Comparison of ENCODE assay signal across 17 mouse cellular contexts in genomic region chr10:8936369-8936768, GRCm38 (mm10). TPM values are rescaled to one million over a fixed set of nuclear protein-coding genes. Genes with fewer than 3 reads are reported as not detected.
DNase-seq lines count a peak whose midpoint lies in the region; ATAC-seq lines count a peak whose summit lies in the region.
"Had no signal": no experiment of that assay in that cellular context is flagged by ENCODE, and none has a peak within 500 bp of the region (broad histone marks: within the 10 kb centered on the region; RNA-seq: fewer than 3 reads in every experiment).

No protein-coding gene starts in this region.

- H3K4me3 ChIP-seq in heart, embryonic 12.5 days = no peak overlapping the region
- H3K4me3 ChIP-seq: neural tube, embryonic 12.5 days had no signal

- peak; percentile 53 to 55 for DNase-seq in heart, adult 9 months (ENCODE audit: low spot score in 2 of 2)
- peak; percentile 7 for DNase-seq in right cerebral cortex, adult 18-20 months
- no peak for DNase-seq in right cerebral cortex, postnatal 4 days
- DNase-seq in gastrocnemius, postnatal 25 days = peak; percentile 30
- no peak for DNase-seq in ovary, adult 18-20 months (ENCODE audit: low spot score)
- no peak for DNase-seq in thymus, postnatal 25 days
- DNase-seq: cerebellum, adult 11-12 months; kidney, adult 8-10 months; left cerebral cortex, postnatal 4 days; thymus, postnatal 4 days had no signal

- H3K36me3 ChIP-seq in heart, embryonic 12.5 days = no peaks in the 10 kb centered on the region
- H3K36me3 ChIP-seq: G1E; neural tube, embryonic 12.5 days had no signal

- ATAC-seq in heart, embryonic 12.5 days (ENCODE audit: insufficient number of reproducible peaks, low FRiP score) = no peak
- ATAC-seq: CD4-positive, CD25-positive, alpha-beta regulatory T cell, adult 4 months; forebrain, embryonic 16.5 days; inflammation-experienced regulatory T-cells, adult 6 months had no signal

- no peaks in the 10 kb centered on the region for H3K4me1 ChIP-seq in heart, embryonic 12.5 days (replicated peaks)
- H3K4me1 ChIP-seq: neural tube, embryonic 12.5 days had no signal

- H3K9me3 ChIP-seq in heart, embryonic 12.5 days (replicated peaks) = no peaks in the 10 kb centered on the region
- H3K9me3 ChIP-seq: neural tube, embryonic 12.5 days had no signal

- H3K9ac ChIP-seq in heart, embryonic 12.5 days = no peak overlapping the region
- H3K9ac ChIP-seq: liver, embryonic 14.5 days; neural tube, embryonic 12.5 days had no signal

- 80% methylated on average over 4 of the region's 4 CpGs for WGBS in heart, embryonic 12.5 days

- no peaks in the 10 kb centered on the region for H3K27me3 ChIP-seq in heart, embryonic 12.5 days (replicated peaks)
- H3K27me3 ChIP-seq: neural tube, embryonic 12.5 days had no signal

- H3K27ac ChIP-seq in heart, embryonic 12.5 days (ENCODE audit: poor library complexity, severe bottlenecking) = no peak overlapping the region
- H3K27ac ChIP-seq: liver, embryonic 14.5 days; neural tube, embryonic 12.5 days had no signal

- no peak overlapping the region for H3K4me2 ChIP-seq in heart, embryonic 12.5 days
- H3K4me2 ChIP-seq: neural tube, embryonic 12.5 days had no signal

RNA-seq across cellular contexts. Expression of gene Sash1, which starts 50.5 kb away (rescaled TPM):
- polyA plus RNA-seq in heart, embryonic 12.5 days (2016; fragmentation: Nextera tagmentation; extraction: Ambion mirVana) = 2.2 and 2.9 TPM in 2 replicates
- total RNA-seq in gastrocnemius, postnatal 25 days (2021) = 10 to 100 TPM; 13.4 to 16.9 TPM
- polyA plus RNA-seq: CD4-positive, CD25-positive, alpha-beta regulatory T cell, adult 4 months; G1E had no signal

Comparison
In these comparisons a context has a peak if more than half of its experiments do, and no peak if none do; other contexts are left out.
1. DNase-seq: peak in heart, adult 9 months (2 of 2), right cerebral cortex, adult 18-20 months (single experiment) and gastrocnemius, postnatal 25 days (single experiment); none in right cerebral cortex, postnatal 4 days (single experiment), ovary, adult 18-20 months (single experiment) and thymus, postnatal 25 days (single experiment).